Mouse (Mus musculus) myocyte (in vitro differentiated cells): ENCODE results near the gene Uxt. TPM values are rescaled to one million over a fixed set of nuclear protein-coding genes. Genes with fewer than 3 reads are reported as not detected.

Experiments used
- H3K27me3 ChIP-seq: one replicate; pipeline ENCODE4 v1.6.1; 2011; ENCODE audit not compliant: control insufficient read depth, insufficient read depth, insufficient read length
- H3K36me3 ChIP-seq: one replicate; pipeline ENCODE4 v1.6.1; 2011; ENCODE audit not compliant: control insufficient read depth, insufficient read depth
- H3K4me2 ChIP-seq: one replicate; pipeline ENCODE4 v1.6.1; 2011; ENCODE audit warnings: low read depth, control low read depth
- H3K4me3 ChIP-seq: one replicate; pipeline ENCODE4 v1.5.1; 2011; ENCODE audit warnings: mild to moderate bottlenecking, control low read depth, moderate library complexity
- H3K79me2 ChIP-seq: one replicate; pipeline ENCODE4 v1.6.1; 2011; ENCODE audit not compliant: control insufficient read depth, insufficient read depth
- H3ac ChIP-seq: one replicate; pipeline ENCODE4 v1.6.1; 2011; ENCODE audit not compliant: control insufficient read depth, insufficient read length
- CEBPB ChIP-seq: IDR thresholded peaks from 2 replicates; pipeline ENCODE4 v1.6.1; 2011; ENCODE audit warnings: mild to moderate bottlenecking, moderate library complexity; ENCODE audit not compliant: poor library complexity, insufficient read depth, severe bottlenecking
- E2F4 ChIP-seq: IDR thresholded peaks from one replicate; pipeline ENCODE4 v1.6.1; 2011; ENCODE audit warnings: mild to moderate bottlenecking, control low read depth, moderate library complexity; ENCODE audit not compliant: insufficient read depth
- MAX ChIP-seq: IDR thresholded peaks from one replicate; pipeline ENCODE4 v1.6.1; 2011; ENCODE audit warnings: low read depth, mild to moderate bottlenecking, control low read depth
- MYOD1 ChIP-seq, 3 experiments: IDR thresholded peaks; one replicate each; pipeline ENCODE4 v1.6.1; 2011; ENCODE audit warnings: control low read depth in 2 of 3, low read depth in 2 of 3, mild to moderate bottlenecking in 2 of 3, moderate library complexity in 1 of 3; ENCODE audit not compliant: insufficient read length in 2 of 3, control insufficient read depth in 1 of 3
- MYOG ChIP-seq, 3 experiments: IDR thresholded peaks; one replicate each; pipeline ENCODE4 v1.6.1; 2011; ENCODE audit warnings: control low read depth in 2 of 3, low read depth in 2 of 3, mild to moderate bottlenecking in 2 of 3; ENCODE audit not compliant: insufficient read length in 2 of 3, control insufficient read depth in 1 of 3, insufficient read depth in 1 of 3
- POLR2A ChIP-seq: IDR thresholded peaks from one replicate; pipeline ENCODE4 v1.6.1; 2011; ENCODE audit warnings: low read depth, mild to moderate bottlenecking, control low read depth, moderate library complexity; ENCODE audit not compliant: insufficient read length
- POLR2AphosphoS2 ChIP-seq: IDR thresholded peaks from one replicate; pipeline ENCODE4 v1.6.1; 2011; ENCODE audit warnings: low read depth, control low read depth; ENCODE audit not compliant: insufficient read length
- REST ChIP-seq: IDR thresholded peaks from one replicate; pipeline ENCODE4 v1.6.1; 2011; ENCODE audit warnings: mild to moderate bottlenecking, control low read depth, moderate library complexity; ENCODE audit not compliant: insufficient read depth, insufficient read length
- SRF ChIP-seq: IDR thresholded peaks from one replicate; pipeline ENCODE4 v1.6.1; 2011; ENCODE audit warnings: low read depth; ENCODE audit not compliant: control insufficient read depth, insufficient read length
- TCF12 ChIP-seq: IDR thresholded peaks from one replicate; pipeline ENCODE4 v1.6.1; 2011; ENCODE audit warnings: mild to moderate bottlenecking, control low read depth; ENCODE audit not compliant: poor library complexity, insufficient read depth, severe bottlenecking
- TCF3 ChIP-seq: IDR thresholded peaks from one replicate; pipeline ENCODE4 v1.6.1; 2011; ENCODE audit warnings: low read depth, control low read depth; ENCODE audit not compliant: insufficient read length
- USF1 ChIP-seq: IDR thresholded peaks from one replicate; pipeline ENCODE4 v1.6.1; 2011; ENCODE audit warnings: low read depth, mild to moderate bottlenecking, control low read depth, moderate library complexity
- polyA plus RNA-seq: library from polyadenylated mRNA; unstranded; fragments of >200 nt; fragmentation: generic; extraction: Trizol; gene quantifications from one replicate; pipeline ENCODE4 v1.2.1, GENCODE M21; 2012; ENCODE audit warnings: missing spikeins

Gene Uxt
- 57.6 TPM for polyA plus RNA-seq

DNA sequence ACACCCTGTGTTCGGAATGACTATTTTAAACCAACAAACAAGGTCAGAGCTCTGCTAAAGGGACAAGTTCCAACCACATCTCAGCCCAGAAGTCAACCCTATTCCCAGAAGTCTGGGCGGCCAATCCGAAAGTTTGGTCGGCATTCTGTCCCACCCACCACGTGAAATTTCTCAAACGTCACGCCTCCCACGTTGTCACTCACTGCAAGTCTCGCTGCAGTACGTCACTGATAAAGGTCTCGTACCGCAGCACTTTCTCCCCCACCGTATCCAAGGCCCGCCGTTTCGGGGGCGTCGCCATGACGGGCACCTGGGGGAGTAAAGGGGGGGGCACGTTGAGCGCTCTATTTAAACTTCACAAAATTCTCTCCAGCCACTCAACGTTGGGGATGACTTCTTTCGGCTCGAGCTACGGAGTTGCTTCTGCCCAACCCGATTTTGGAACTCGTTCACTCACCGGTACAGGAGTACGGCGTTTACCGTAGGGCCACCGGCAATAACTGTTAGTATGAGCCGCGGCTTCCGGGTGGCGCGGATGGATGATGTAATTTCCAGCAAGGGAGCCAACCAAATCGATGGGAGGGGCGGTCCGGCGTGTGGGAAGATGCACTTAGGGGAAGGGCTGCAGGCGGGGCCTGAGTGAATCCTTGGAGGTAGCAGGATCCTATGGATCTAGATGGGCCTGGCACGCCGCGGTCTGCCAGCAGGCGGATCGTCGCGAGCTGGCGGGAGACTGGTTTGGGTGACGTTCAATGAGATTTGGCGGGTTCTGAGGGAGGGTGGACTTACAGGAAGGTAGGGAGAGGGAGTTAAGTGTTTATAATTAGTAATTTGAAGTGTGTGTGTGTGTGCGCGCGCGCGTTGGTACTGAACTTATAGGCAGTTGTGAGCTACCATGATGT lies at the start of gene Uxt:
Gene Uxt, minus strand, starts transcription at position 541 of the 902 bp plus-strand sequence.
- no peaks in the 10 kb centered on the region for H3K27me3 ChIP-seq
- H3K4me3 ChIP-seq, result peak within 1 kb of the TSS; percentile 60
- no peaks in the 10 kb centered on the region for H3K36me3 ChIP-seq
- H3ac ChIP-seq, result peak within 1 kb of the TSS; percentile 22
- peak within 1 kb of the TSS; percentile 90 for H3K4me2 ChIP-seq
- peaks cover 9% of the 10 kb centered on the region for H3K79me2 ChIP-seq
- TF ChIP-seq MYOG (IDR thresholded peaks at IDR 0.05; ENCODE audit: control insufficient read depth in 1 of 3, insufficient read depth in 1 of 3, insufficient read length in 2 of 3, low read depth in 2 of 3) (no peak), REST (no peak), POLR2A (peak; percentile 77), TCF12 (no peak), USF1 (peak; percentile 12), CEBPB (peak; percentile 47; the same call in 1 of the 2 replicates), MAX (no peak), MYOD1 (IDR thresholded peaks at IDR 0.05; ENCODE audit: control insufficient read depth in 1 of 3, insufficient read length in 2 of 3, low read depth in 2 of 3) (no peak), TCF3 (no peak), POLR2AphosphoS2 (peak; percentile 62)

DNA sequence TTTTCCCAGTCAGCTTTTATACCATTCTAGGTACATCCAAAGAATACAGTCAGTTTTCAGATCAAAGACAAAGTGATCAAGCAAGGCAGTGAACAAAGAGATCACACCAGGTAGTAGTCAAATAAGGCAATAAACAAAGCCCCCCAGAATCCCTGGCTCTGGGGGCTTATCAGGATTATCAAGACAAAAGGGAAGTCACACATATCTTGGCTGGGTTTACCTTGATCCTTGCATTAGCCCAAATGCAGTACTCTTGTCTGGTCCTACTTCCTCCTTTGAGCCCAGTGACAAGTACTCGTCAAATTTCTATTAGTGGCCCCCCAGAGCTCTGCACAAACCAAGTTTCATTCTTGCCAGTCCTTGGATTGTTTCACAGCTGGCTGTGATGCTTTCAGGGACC lies 19.1 kb upstream of the Uxt start:
- Histone ChIP-seq H3K4me3 (no peak overlapping the region), H3ac (no peak overlapping the region), H3K27me3 (no peaks in the 10 kb centered on the region), H3K4me2 (no peak overlapping the region), H3K79me2 (no peaks in the 10 kb centered on the region), H3K36me3 (no peaks in the 10 kb centered on the region)
- TF ChIP-seq TCF3 (no peak), REST (no peak), POLR2AphosphoS2 (no peak), POLR2A (no peak), CEBPB (no peak), MAX (no peak), SRF (no peak), TCF12 (no peak), MYOD1 (IDR thresholded peaks at IDR 0.05; ENCODE audit: control insufficient read depth in 1 of 3, insufficient read length in 2 of 3, low read depth in 2 of 3) (no peak), USF1 (no peak), MYOG (IDR thresholded peaks at IDR 0.05; ENCODE audit: control insufficient read depth in 1 of 3, insufficient read depth in 1 of 3, insufficient read length in 2 of 3, low read depth in 2 of 3) (no peak), E2F4 (no peak)

DNA sequence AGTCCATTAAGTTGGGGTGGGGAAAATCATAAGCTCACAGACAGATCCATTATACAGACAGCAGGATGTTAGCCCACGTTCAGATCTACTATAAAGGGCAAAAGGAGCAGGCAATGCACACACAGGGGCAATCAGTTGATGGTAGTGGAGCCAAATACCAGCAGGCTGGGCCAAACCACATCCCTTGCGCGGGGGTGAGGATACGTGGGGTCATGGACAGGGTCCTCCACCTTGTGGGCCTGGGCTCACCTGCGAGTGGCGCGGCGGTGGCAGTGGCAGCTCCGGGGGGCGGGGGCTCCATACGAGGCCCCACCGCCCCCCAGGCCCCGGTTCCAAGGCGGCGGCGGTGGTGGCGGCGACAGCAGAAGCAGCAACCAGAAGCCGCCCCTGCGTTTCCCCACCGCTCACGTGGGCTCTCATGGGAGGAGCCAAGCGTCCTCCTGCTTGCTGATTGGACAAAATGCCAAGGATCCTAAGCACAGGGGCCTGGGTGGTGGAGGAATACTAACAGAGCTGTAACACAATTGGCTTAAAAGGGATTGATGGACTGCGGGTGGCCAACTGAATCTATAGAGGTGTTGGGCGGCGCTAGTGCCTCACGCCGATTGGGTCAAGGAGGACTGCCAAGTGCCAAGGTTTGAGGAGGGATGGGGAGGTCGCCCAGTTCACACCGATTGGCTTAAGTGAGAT lies 11.5 kb downstream of the Uxt start, which contains the start of gene Elk1:
Gene Elk1, minus strand, starts transcription at position 418 of the 690 bp plus-strand sequence.
- H3ac ChIP-seq, result peak within 1 kb of the TSS; percentile 38
- peaks cover 17% of the 10 kb centered on the region for H3K79me2 ChIP-seq
- H3K27me3 ChIP-seq, result no peaks in the 10 kb centered on the region
- peak within 1 kb of the TSS; percentile 34 for H3K4me3 ChIP-seq
- H3K36me3 ChIP-seq, result no peaks in the 10 kb centered on the region
- peak within 1 kb of the TSS; percentile 72 for H3K4me2 ChIP-seq
- TF ChIP-seq POLR2A (peak; percentile 65), USF1 (peak; percentile 82), POLR2AphosphoS2 (peak; percentile 80), MYOG (IDR thresholded peaks at IDR 0.05; ENCODE audit: control insufficient read depth in 1 of 3, insufficient read depth in 1 of 3, insufficient read length in 2 of 3, low read depth in 2 of 3) (no peak)

DNA sequence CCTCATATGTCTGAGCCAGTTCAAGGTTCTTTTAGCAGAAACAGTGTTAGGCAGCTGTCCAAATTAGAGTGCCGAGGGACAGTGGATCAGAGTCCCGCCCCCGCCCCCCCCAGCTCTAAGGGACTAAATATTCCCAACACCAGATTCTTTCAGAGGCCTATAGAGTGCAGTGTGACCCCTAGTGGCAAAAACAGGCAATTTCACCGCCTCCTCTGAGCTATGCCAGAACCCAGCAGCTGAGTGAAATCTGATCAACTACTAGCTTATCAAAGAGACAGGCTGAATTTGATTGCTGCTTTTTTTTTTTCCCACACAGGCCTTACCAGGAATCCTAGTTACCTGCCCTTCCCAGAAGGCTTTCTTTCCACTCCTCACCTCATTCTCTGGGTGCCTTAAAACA lies 15.8 kb downstream of the Uxt start:
- Histone ChIP-seq H3K4me2 (no peak overlapping the region), H3K4me3 (no peak overlapping the region), H3K79me2 (peaks cover 17% of the 10 kb centered on the region), H3K36me3 (peaks cover 1% of the 10 kb centered on the region), H3ac (no peak overlapping the region), H3K27me3 (no peaks in the 10 kb centered on the region)
- TF ChIP-seq MYOD1 (IDR thresholded peaks at IDR 0.05; ENCODE audit: control insufficient read depth in 1 of 3, insufficient read length in 2 of 3, low read depth in 2 of 3) (no peak), E2F4 (no peak), POLR2A (no peak), TCF12 (no peak), MYOG (IDR thresholded peaks at IDR 0.05; ENCODE audit: control insufficient read depth in 1 of 3, insufficient read depth in 1 of 3, insufficient read length in 2 of 3, low read depth in 2 of 3) (no peak), CEBPB (no peak), TCF3 (no peak), REST (no peak), USF1 (no peak), SRF (no peak), POLR2AphosphoS2 (no peak), MAX (no peak)
